Mouse (Mus musculus): ENCODE results near the gene Tbc1d22a.

GRCm38 (mm10) chr15:86500536-86500935 is 286.3 kb downstream of the Tbc1d22a start:
- TF ChIP-seq ZC3H11A (IDR thresholded peaks at IDR 0.05; ENCODE audit: borderline replicate concordance, low read depth, low read length) (no peak), ZNF384 (IDR thresholded peaks at IDR 0.05; ENCODE audit: low read depth, low read length) (no peak), CHD2 (IDR thresholded peaks at IDR 0.05; ENCODE audit: low read depth, low read length) (no peak)

Data from ES-E14 (cell line).